Mouse (Mus musculus) liver, embryonic 14.5 days (tissue): ENCODE data around the gene Zfp280b.

ENCODE experiments used
- CTCF ChIP-seq: IDR thresholded peaks from 2 replicates; pipeline ENCODE4 v1.5.1; 2016; ENCODE audit warnings: antibody characterized with exemption, low read depth, control low read depth
- EP300 ChIP-seq: IDR thresholded peaks from 2 replicates; pipeline ENCODE4 v1.6.1; 2016; ENCODE audit warnings: antibody characterized with exemption, low read depth

DNA sequence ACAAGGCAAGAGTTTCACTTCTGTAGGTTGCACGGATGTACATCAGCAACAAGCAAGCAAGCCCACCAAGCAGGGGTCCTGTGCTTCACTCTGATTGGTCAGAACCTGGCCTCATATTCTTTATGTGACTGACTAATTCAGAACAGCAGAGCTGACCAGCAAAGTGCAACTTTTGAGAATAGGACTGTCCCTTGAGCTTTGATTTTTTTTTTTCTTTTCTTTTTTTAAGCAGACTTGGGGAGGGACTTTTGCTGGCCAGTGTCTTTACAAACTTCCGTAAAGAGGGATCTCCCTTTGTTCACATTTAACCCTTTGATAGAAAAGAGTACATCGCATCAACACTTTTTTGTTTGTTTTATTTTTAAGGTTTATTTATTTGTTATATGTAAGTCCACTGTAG lies 22.6 kb upstream of the Zfp280b start:
- no peak for TF ChIP-seq CTCF
- no peak for TF ChIP-seq EP300
